Mouse (Mus musculus): ENCODE data around the gene Gm20814. TPM values are rescaled to one million over a fixed set of nuclear protein-coding genes. Genes with fewer than 3 reads are reported as not detected.
"Not testable (repeated sequence)": the region's sequence is repeated elsewhere in the genome, so short reads cannot be mapped to it uniquely, and the experiment has no call there.

Gene Gm20814
- polyA plus RNA-seq (2015; fragmentation: Nextera tagmentation; extraction: Ambion mirVana) = not detected in 2 replicates

DNA sequence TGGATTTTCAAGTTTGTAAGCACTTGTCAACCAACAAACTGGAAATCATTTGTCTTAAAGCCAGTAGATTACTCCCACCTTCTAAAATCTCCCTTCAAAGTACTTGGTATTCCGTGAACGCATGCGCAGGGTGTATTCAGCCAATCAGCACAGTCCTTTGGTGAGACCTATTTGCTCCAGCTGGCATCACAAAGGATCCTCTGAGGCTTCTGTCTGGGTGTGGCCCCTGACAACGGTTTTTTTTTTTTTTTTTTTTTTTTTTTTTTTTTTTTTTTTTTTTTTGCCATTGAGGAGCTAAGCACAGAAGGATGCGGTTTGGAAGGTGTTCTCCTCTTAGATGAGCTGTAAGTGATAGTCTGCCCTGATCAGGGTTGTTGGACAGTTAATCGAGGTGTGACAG lies at the start of gene Gm20814:
Gene Gm20814, plus strand, starts transcription at position 301 of the 400 bp plus-strand sequence.
- not testable (repeated sequence) for H3K27me3 ChIP-seq; H3K9me3 ChIP-seq; ATAC-seq (ENCODE audit: insufficient number of reproducible peaks, insufficient read depth, low FRiP score, low TSS enrichment, low read depth); H3K9ac ChIP-seq; H3K4me2 ChIP-seq; H3K36me3 ChIP-seq; H3K4me1 ChIP-seq; H3K27ac ChIP-seq; H3K4me3 ChIP-seq
- WGBS = no CpG with 5 or more reads among the region's 6 CpGs
